8 mouse cellular contexts compared by ENCODE assay signal in the genomic region with DNA sequence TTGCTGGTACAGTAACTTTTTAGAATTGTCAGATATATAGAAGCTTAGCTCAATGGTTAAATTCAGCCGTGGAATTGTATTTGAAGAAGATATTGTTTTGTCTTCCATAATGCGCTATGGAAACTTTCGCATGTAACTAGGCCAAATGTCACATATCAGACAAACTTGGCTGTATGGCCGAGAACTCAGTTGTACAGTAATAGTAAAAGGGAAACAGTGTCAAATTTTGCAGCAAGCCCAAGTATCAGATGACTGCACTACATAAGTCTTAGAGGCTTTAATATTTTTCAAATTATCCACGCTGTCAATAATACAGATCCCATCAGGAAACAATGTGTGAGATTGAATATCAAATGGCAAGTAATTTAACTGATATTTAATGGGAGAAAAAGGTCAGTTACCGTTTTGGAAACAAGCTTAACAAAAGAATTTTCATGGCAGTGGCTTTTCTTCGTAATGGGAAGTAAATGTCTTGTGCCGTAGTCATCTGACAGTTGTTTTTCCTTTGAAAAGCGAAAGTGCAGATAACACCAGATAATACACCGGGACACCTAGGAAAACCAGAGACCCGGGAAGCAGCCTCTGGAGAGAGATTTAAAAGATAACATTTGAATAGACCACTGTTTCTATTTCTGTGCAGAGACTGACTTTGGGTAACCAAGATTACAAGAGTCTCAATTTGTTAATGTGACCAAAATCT. TPM values are rescaled to one million over a fixed set of nuclear protein-coding genes. Genes with fewer than 3 reads are reported as not detected.
DNase-seq lines count a peak whose midpoint lies in the region; ATAC-seq lines count a peak whose summit lies in the region.

No protein-coding gene starts in this region.

- peak overlapping the region; percentile 92 for H3K9ac ChIP-seq in kidney, embryonic 15.5 days
- H3K9ac ChIP-seq in hindbrain, embryonic 12.5 days = peak overlapping the region; percentile 89
- peak overlapping the region; percentile 78; the same call in 1 of the 2 replicates for H3K9ac ChIP-seq in midbrain, embryonic 15.5 days

- 33% methylated on average over 11 of the region's 11 CpGs for WGBS in kidney, embryonic 15.5 days
- WGBS in hindbrain, embryonic 12.5 days = 49% methylated on average over 11 of the region's 11 CpGs
- WGBS in midbrain, embryonic 15.5 days = 44% methylated on average over 11 of the region's 11 CpGs

- peaks cover 13% of the 10 kb centered on the region; the same call in 1 of the 2 replicates for H3K4me1 ChIP-seq in kidney, embryonic 15.5 days
- H3K4me1 ChIP-seq in hindbrain, embryonic 12.5 days = peaks cover 15% of the 10 kb centered on the region
- peaks cover 26% of the 10 kb centered on the region for H3K4me1 ChIP-seq in midbrain, embryonic 15.5 days

- H3K4me3 ChIP-seq in kidney, embryonic 15.5 days (replicated peaks) = peak overlapping the region; percentile 96
- H3K4me3 ChIP-seq in hindbrain, embryonic 12.5 days = peak overlapping the region; percentile 62
- peak overlapping the region; percentile 94 for H3K4me3 ChIP-seq in midbrain, embryonic 15.5 days

- H3K27ac ChIP-seq in kidney, embryonic 15.5 days = no peak overlapping the region
- no peak overlapping the region for H3K27ac ChIP-seq in hindbrain, embryonic 12.5 days
- no peak overlapping the region for H3K27ac ChIP-seq in midbrain, embryonic 15.5 days

- no peak for DNase-seq in kidney, postnatal 25 days
- peak; percentile 48 for DNase-seq in adipocyte (ENCODE audit: low spot score)
- DNase-seq in adrenal gland, postnatal 10 days = no peak
- DNase-seq in gastrocnemius, postnatal 25 days = no peak
- no peak for DNase-seq in cerebellum, postnatal 36 days

- H3K4me2 ChIP-seq in kidney, embryonic 15.5 days = peak overlapping the region; percentile 63
- H3K4me2 ChIP-seq in hindbrain, embryonic 12.5 days (replicated peaks) = peak overlapping the region; percentile 70
- peak overlapping the region; percentile 69 for H3K4me2 ChIP-seq in midbrain, embryonic 15.5 days

- ATAC-seq in kidney, embryonic 15.5 days (replicated peaks; ENCODE audit: low FRiP score) = no peak
- ATAC-seq in hindbrain, embryonic 12.5 days (ENCODE audit: low FRiP score) = no peak
- no peak for ATAC-seq in midbrain, embryonic 15.5 days (replicated peaks)

- no peaks in the 10 kb centered on the region for H3K36me3 ChIP-seq in kidney, embryonic 15.5 days
- H3K36me3 ChIP-seq in hindbrain, embryonic 12.5 days = no peaks in the 10 kb centered on the region
- H3K36me3 ChIP-seq in midbrain, embryonic 15.5 days (replicated peaks) = no peaks in the 10 kb centered on the region

- no peaks in the 10 kb centered on the region for H3K9me3 ChIP-seq in kidney, embryonic 15.5 days (replicated peaks)
- no peaks in the 10 kb centered on the region for H3K9me3 ChIP-seq in hindbrain, embryonic 12.5 days (replicated peaks)
- H3K9me3 ChIP-seq in midbrain, embryonic 15.5 days = no peaks in the 10 kb centered on the region

- H3K27me3 ChIP-seq in kidney, embryonic 15.5 days = no peaks in the 10 kb centered on the region
- no peaks in the 10 kb centered on the region for H3K27me3 ChIP-seq in hindbrain, embryonic 12.5 days
- no peaks in the 10 kb centered on the region for H3K27me3 ChIP-seq in midbrain, embryonic 15.5 days (replicated peaks)

RNA-seq across cellular contexts. Expression of a gene that starts 1.1 kb away (rescaled TPM):
- polyA plus RNA-seq in kidney, embryonic 15.5 days (2015; fragmentation: Nextera tagmentation; extraction: Ambion mirVana) = 9.5 and 9.8 TPM in 2 replicates
- 12.1 and 13.2 TPM in 2 replicates for polyA plus RNA-seq in hindbrain, embryonic 12.5 days (2016; fragmentation: Nextera tagmentation; extraction: Ambion mirVana)
- 11.0 and 11.6 TPM in 2 replicates for polyA plus RNA-seq in midbrain, embryonic 15.5 days (2015; fragmentation: Nextera tagmentation; extraction: Ambion mirVana)
- 10 to 100 TPM; 26.1 to 27.4 TPM for total RNA-seq in adrenal gland, postnatal 10 days (2021)
- 10 to 100 TPM; 22.1 to 38.2 TPM for total RNA-seq in gastrocnemius, postnatal 25 days (2021)
